Mouse (Mus musculus): ENCODE measurements around the gene Zfp354b. TPM values are rescaled to one million over a fixed set of nuclear protein-coding genes. Genes with fewer than 3 reads are reported as not detected.

The Zfp354b gene
- polyA plus RNA-seq, 1 experiment from 2014 or later: 0.60 TPM

GRCm38 (mm10) chr11:50931021-50931420 lies 412 bp downstream of the Zfp354b start:
- Histone ChIP-seq H3K27ac (ENCODE audit: poor library complexity, severe bottlenecking) (no peak overlapping the region), H3K4me1 (replicated peaks) (peaks cover 9% of the 10 kb centered on the region), H3K9ac (peak overlapping the region; percentile 85), H3K4me3 (peak overlapping the region; percentile 93), H3K36me3 (no peaks in the 10 kb centered on the region), H3K9me3 (replicated peaks) (no peaks in the 10 kb centered on the region), H3K4me2 (peak overlapping the region; percentile 89), H3K27me3 (replicated peaks) (peaks cover 15% of the 10 kb centered on the region)
- under 1% methylated on average over 16 of the region's 16 CpGs for whole genome bisulfite sequencing
- ATAC-seq (ENCODE audit: insufficient number of reproducible peaks, low FRiP score): peak; percentile 60

GRCm38 (mm10) chr11:50930469-50931014 lies 891 bp downstream of the Zfp354b start:
- 12% methylated on average over 14 of the region's 14 CpGs for WGBS

GRCm38 (mm10) chr11:50915671-50916320 lies 15.6 kb downstream of the Zfp354b start, which contains the start of gene Zfp2:
Gene Zfp2, minus strand, starts transcription at chr11:50916165.
- ATAC-seq (ENCODE audit: insufficient number of reproducible peaks, low FRiP score): peak; percentile 97
- WGBS: under 1% methylated on average over 47 of the region's 47 CpGs
- H3K4me2 ChIP-seq: peak within 1 kb of the TSS; percentile 59
- peaks cover 14% of the 10 kb centered on the region for H3K36me3 ChIP-seq
- H3K9ac ChIP-seq: peak within 1 kb of the TSS; percentile 92
- no peak within 1 kb of the TSS for H3K27ac ChIP-seq (ENCODE audit: poor library complexity, severe bottlenecking)
- H3K4me1 ChIP-seq (replicated peaks): no peaks in the 10 kb centered on the region
- no peaks in the 10 kb centered on the region for H3K27me3 ChIP-seq (replicated peaks)
- H3K9me3 ChIP-seq (replicated peaks): peaks cover 3% of the 10 kb centered on the region; the same call in 1 of the 2 replicates
- peak within 1 kb of the TSS; percentile 95 for H3K4me3 ChIP-seq

More at GRCm38 (mm10) chr11:50930469-50931014, 891 bp downstream of the Zfp354b start:
- peaks cover 15% of the 10 kb centered on the region for H3K27me3 ChIP-seq (replicated peaks)
- peak overlapping the region; percentile 85 for H3K9ac ChIP-seq
- no peaks in the 10 kb centered on the region for H3K9me3 ChIP-seq (replicated peaks)
- peaks cover 9% of the 10 kb centered on the region for H3K4me1 ChIP-seq (replicated peaks)
- peak overlapping the region; percentile 89 for H3K4me2 ChIP-seq
- no peaks in the 10 kb centered on the region for H3K36me3 ChIP-seq
- H3K4me3 ChIP-seq: peak overlapping the region; percentile 93
- peak; percentile 36; the same call in 1 of the 2 replicates for ATAC-seq (ENCODE audit: insufficient number of reproducible peaks, low FRiP score)
- no peak overlapping the region for H3K27ac ChIP-seq (ENCODE audit: poor library complexity, severe bottlenecking)

DNA sequence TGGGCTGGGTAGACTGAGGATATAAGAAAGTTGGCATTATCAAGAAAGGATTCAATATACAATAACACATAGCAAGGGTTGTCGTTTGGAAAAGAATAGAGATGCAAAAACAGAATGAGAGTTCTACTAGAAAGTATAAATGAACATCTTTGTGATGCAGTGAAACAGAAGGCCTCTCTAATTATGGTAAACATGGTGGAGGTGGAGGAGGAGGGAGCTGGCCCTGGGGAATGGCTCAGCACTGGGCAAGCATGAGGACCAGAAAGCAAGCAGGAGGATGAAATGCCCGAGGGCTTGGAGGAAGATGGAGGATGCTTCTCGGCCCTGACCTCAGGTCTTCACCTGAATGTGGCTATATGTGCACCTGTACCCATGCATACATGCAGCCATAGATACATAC lies 17.0 kb downstream of the Zfp354b start:
- Histone ChIP-seq H3K36me3 (peaks cover 28% of the 10 kb centered on the region), H3K4me1 (replicated peaks) (no peaks in the 10 kb centered on the region), H3K9ac (no peak overlapping the region), H3K4me2 (no peak overlapping the region), H3K9me3 (replicated peaks) (peaks cover 3% of the 10 kb centered on the region; the same call in 1 of the 2 replicates), H3K4me3 (no peak overlapping the region), H3K27ac (ENCODE audit: poor library complexity, severe bottlenecking) (no peak overlapping the region), H3K27me3 (replicated peaks) (no peaks in the 10 kb centered on the region)
- 79% methylated on average over 3 of the region's 3 CpGs for WGBS
- no peak for ATAC-seq (ENCODE audit: insufficient number of reproducible peaks, low FRiP score)

- H3K4me2 ChIP-seq: no peak overlapping the region
Measured at GRCm38 (mm10) chr11:50913301-50913700, 18.1 kb downstream of the Zfp354b start.

GRCm38 (mm10) chr11:50908136-50908535 lies 23.3 kb downstream of the Zfp354b start:
- Histone ChIP-seq H3K27ac (ENCODE audit: poor library complexity, severe bottlenecking) (no peak overlapping the region), H3K9ac (no peak overlapping the region), H3K4me2 (no peak overlapping the region), H3K4me3 (no peak overlapping the region), H3K4me1 (replicated peaks) (no peaks in the 10 kb centered on the region), H3K27me3 (replicated peaks) (no peaks in the 10 kb centered on the region), H3K9me3 (replicated peaks) (peaks cover 38% of the 10 kb centered on the region), H3K36me3 (peaks cover 88% of the 10 kb centered on the region)
- WGBS: 87% methylated on average over 5 of the region's 5 CpGs
- ATAC-seq (ENCODE audit: insufficient number of reproducible peaks, low FRiP score): no peak

More at GRCm38 (mm10) chr11:50913301-50913700, 18.1 kb downstream of the Zfp354b start:
- Histone ChIP-seq H3K4me1 (replicated peaks) (no peaks in the 10 kb centered on the region), H3K9ac (no peak overlapping the region), H3K27me3 (replicated peaks) (no peaks in the 10 kb centered on the region), H3K36me3 (peaks cover 39% of the 10 kb centered on the region), H3K27ac (ENCODE audit: poor library complexity, severe bottlenecking) (no peak overlapping the region), H3K4me3 (no peak overlapping the region), H3K9me3 (replicated peaks) (peaks cover 6% of the 10 kb centered on the region; the same call in 1 of the 2 replicates)
- 89% methylated on average over 1 of the region's 1 CpGs for WGBS
- no peak for ATAC-seq (ENCODE audit: insufficient number of reproducible peaks, low FRiP score)

GRCm38 (mm10) chr11:50897359-50897758 lies 34.1 kb downstream of the Zfp354b start:
- 58% methylated on average over 1 of the region's 1 CpGs for WGBS
- no peak overlapping the region for H3K27ac ChIP-seq (ENCODE audit: poor library complexity, severe bottlenecking)
- H3K4me1 ChIP-seq (replicated peaks): no peaks in the 10 kb centered on the region
- no peak overlapping the region for H3K4me2 ChIP-seq
- ATAC-seq (ENCODE audit: insufficient number of reproducible peaks, low FRiP score): no peak
- H3K9me3 ChIP-seq (replicated peaks): peaks cover 48% of the 10 kb centered on the region
- H3K9ac ChIP-seq: no peak overlapping the region
- peaks cover 33% of the 10 kb centered on the region for H3K36me3 ChIP-seq
- H3K27me3 ChIP-seq (replicated peaks): no peaks in the 10 kb centered on the region
- no peak overlapping the region for H3K4me3 ChIP-seq

DNA sequence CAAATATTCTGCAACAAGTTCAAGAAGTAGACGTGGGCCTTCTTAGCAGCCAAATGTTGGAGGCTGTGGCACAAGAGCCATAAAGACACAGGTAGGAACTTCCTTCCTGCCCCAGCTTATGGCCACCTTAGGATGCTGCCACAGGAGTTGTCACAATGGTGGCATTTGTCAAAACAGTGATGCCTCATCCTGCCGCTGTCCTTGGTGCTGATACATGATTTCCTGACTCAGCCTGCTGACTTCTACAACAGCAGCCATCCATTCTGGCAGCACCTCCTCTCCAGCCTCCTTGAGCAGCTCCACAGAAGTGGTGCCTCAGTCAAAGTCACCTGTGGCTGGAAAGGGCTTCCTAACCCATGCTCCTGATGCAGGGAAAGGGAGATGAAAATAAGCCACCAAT lies 39.0 kb downstream of the Zfp354b start:
- Histone ChIP-seq H3K27me3 (replicated peaks) (no peaks in the 10 kb centered on the region), H3K4me3 (no peak overlapping the region), H3K27ac (ENCODE audit: poor library complexity, severe bottlenecking) (no peak overlapping the region), H3K36me3 (no peaks in the 10 kb centered on the region), H3K9ac (no peak overlapping the region), H3K4me1 (replicated peaks) (peaks cover 3% of the 10 kb centered on the region; the same call in 1 of the 2 replicates), H3K4me2 (no peak overlapping the region), H3K9me3 (replicated peaks) (peaks cover 25% of the 10 kb centered on the region)
- WGBS: 45% methylated on average over 2 of the region's 2 CpGs
- no peak for ATAC-seq (ENCODE audit: insufficient number of reproducible peaks, low FRiP score)

DNA sequence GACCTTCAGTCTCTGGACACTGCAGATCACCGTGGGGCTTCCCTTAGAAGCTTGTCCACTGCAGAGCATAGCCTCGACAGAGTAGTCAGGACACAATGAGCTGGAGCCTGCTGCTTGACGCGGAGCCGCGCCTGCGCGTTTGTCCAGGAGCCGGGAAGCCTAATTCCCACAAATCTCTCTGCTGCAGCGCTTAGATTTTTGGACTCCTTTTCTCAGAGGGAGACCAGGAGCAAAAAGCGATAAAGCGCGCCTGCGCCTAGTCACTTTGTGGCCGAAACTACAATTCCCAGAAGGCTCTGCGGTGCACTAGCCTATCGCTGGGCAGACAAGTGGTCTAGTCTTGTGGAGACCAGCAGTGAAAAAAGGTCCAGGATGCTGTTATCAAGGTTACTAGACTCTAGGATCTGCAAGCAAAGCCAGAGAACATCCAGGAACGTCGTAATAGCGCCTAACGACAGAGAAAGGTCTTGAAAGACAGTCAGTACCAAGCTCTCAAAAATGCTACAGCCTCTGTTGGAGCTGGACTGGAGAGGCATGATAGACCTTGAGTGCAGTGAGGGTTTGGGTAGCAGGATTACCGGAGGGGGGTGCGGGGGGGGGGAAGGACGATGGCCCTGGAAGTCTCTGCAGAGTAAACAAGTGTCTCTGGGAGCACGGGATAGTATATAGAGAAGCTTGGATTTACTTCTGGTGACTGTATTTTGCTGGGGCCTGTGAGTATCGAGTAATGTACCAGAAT lies 43.9 kb downstream of the Zfp354b start, which contains the start of gene Zfp454:
Zfp454 (minus strand) TSS at position 262 of the 739 bp plus-strand sequence.
- H3K27ac ChIP-seq (ENCODE audit: poor library complexity, severe bottlenecking): 0 out of 2 replicates have a peak within 1 kb of the TSS, but pooled peaks have one; percentile 3
- H3K4me3 ChIP-seq: peak within 1 kb of the TSS; percentile 50
- WGBS: 7% methylated on average over 26 of the region's 26 CpGs
- peak; percentile 82 for ATAC-seq (ENCODE audit: insufficient number of reproducible peaks, low FRiP score)
- peaks cover 3% of the 10 kb centered on the region; the same call in 1 of the 2 replicates for H3K4me1 ChIP-seq (replicated peaks)
- peaks cover 9% of the 10 kb centered on the region; the same call in 1 of the 2 replicates for H3K9me3 ChIP-seq (replicated peaks)
- H3K9ac ChIP-seq: peak within 1 kb of the TSS; percentile 72
- no peaks in the 10 kb centered on the region for H3K27me3 ChIP-seq (replicated peaks)
- H3K36me3 ChIP-seq: peaks cover 14% of the 10 kb centered on the region; the same call in 1 of the 2 replicates
- H3K4me2 ChIP-seq: peak within 1 kb of the TSS; percentile 69

DNA sequence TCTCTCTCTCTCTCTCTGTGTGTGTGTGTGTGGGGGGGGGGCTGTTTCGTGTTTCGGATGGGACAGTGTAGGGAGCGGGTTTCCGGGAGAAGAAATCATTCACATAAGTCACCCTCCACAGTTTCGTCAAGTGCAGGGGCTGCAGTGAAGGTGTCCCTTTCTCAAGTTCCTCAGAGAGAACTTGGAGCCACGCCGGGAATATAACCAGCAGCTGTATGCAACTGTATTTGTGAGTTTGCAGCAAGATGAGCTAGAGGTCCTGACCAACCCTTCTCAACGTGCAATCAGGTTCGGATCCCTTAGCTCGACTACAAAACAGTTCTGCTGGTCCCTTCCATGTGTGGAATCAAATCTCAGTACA lies 44.5 kb downstream of the Zfp354b start:
- Histone ChIP-seq H3K4me2 (peak overlapping the region; percentile 69), H3K4me1 (replicated peaks) (peaks cover 3% of the 10 kb centered on the region; the same call in 1 of the 2 replicates), H3K27ac (ENCODE audit: poor library complexity, severe bottlenecking) (no peak overlapping the region), H3K27me3 (replicated peaks) (no peaks in the 10 kb centered on the region), H3K4me3 (peak overlapping the region; percentile 50), H3K9me3 (replicated peaks) (peaks cover 6% of the 10 kb centered on the region; the same call in 1 of the 2 replicates), H3K9ac (peak overlapping the region; percentile 72), H3K36me3 (peaks cover 20% of the 10 kb centered on the region)
- 29% methylated on average over 10 of the region's 10 CpGs for WGBS
- ATAC-seq (ENCODE audit: insufficient number of reproducible peaks, low FRiP score): no peak
